Mouse (Mus musculus): ENCODE measurements around the gene Dlg2. TPM values are rescaled to one million over a fixed set of nuclear protein-coding genes. Genes with fewer than 3 reads are reported as not detected.

Dlg2 gene
- total RNA-seq, 2 experiments from 2014 or later, result 1.9 to 3.1 TPM

DNA sequence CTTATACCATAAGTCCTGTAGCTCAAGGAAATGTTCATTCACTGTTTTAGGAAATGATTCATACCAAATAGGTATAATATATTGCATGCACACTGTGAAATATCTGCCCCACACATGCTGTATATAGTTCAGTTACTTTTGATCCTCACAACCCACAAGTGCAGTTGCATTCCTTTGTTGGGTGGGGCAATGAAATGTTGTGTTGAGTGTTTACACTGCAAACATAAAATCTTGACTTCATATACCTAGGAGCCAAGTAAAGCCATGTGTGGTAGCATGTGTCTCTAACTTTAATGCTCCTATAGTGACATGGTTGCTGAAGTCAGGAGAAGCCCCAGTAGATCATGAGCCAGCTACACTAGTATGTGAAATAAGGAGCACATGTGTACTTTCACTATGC, 1372.9 kb downstream of the Dlg2 start:
- intact Hi-C loops (cut with DNase I), result no loop called here
- DNase-seq, result no peak

DNA sequence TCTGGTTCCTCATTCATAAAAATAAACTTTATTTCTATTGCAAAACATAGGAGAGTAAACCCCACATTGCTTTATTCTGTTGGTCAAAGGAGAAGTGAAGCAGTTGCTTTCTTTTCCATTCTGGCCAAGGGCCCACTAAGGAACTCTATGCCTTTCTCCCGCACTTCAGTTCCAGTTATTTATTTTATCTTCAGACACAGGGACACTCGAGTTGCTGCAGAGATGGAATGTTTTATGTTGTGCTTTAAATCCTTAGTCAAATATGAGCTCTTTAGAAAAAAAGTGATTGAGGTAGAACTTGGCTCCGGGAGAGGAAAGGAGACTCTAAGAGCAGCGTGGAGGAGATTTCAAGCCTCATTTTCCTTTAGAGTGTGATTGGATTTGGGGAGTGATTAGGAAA, 1377.2 kb downstream of the Dlg2 start:
- DNase-seq, result no peak
- intact Hi-C loops (cut with DNase I), result no loop called here

DNA sequence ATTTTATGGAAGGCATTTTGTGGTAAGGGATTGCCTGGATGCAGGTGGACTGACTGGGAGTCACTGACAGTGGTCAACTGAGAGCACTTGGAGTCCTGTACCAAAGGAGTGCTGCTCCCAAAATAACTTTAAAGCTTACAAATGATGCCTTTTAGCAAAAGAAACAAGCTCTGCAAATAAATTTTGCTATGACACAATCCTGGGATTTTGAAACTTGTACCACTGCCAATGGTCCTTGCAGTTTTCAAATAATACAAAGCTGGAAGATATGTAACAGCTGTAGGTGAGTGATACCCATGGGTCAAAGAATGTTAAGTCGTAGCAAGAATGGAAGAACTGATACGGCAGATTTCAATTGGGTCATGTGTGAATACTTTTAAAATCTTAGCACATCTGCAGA, 1380.5 kb downstream of the Dlg2 start:
- intact Hi-C loops (cut with DNase I), result no loop called here
- DNase-seq, result no peak

DNA sequence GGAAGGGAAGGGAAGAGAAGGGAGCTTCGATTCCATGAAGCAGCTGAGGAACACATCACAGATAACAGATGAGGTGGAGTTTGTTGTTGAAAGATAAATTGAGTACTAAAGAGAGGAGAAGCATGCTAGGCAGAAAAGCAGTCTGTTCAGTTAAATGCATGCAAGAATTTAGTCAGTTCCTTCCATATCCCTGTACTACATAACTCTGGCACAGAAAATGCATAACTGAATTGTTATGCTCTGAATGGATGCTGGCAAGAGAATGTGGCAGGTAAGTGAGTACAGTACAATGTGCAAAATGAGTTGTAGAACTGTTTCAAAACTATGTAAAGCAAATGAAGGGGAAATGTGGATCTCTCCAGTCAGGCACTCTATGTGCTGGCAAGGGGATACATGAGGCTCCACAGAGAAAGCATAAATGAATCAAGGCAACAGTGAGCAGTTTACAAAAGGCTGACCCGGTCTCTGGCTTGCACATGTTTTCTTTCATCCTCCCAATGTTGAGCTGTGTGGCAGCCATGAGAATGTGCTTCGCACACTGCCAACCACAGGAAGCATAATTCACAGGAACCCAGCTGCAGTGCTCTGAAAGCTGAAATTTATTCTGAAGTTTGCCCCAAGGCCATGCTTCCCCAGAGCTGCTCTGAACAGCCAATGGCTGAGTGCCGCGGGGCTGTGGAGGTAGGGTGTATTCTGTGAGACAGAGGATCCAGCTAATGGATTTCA, 1386.5 kb downstream of the Dlg2 start:
- intact Hi-C loops (cut with DNase I), result no loop called here
- no peak for DNase-seq

DNA sequence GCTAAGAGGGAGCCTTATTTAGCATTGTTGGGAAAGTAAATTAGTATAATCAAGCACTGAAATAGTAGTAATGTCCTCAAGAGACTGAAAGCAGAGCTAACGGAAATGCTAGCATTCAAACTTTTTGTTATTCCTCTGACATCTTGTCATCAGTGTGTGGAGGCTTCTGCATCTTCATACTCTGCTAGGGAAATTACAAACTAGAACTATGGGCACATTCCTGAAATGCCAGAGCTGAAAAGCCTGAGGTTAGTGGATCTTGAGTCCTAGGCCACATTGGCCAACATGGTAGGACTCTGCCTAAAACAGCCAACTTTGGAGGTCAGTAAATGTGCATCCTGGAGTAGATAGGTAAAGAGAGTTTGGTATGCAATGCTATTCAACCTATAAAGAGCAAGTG, 1392.4 kb downstream of the Dlg2 start:
- intact Hi-C loops (cut with DNase I), result no loop called here
- no peak for DNase-seq

DNA sequence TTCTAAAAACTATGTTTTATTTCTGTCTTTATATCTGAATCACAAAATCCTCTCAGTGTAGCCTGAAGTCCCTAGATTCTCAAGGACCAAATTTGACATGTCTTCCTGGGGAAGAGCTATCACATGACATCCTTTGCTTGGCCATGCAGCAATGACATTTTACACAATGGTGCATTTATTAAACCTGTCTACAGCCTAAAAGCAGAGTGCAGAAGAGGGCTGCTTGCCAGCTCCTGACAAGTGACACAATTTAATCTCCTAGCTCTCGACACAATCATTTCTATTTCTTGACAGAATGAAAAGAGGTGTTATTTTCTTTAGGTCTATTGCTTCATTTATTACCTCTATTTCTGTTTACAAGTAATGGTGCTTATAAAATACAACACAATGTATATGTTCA, 1400.4 kb downstream of the Dlg2 start:
- no peak for DNase-seq
- intact Hi-C loops (cut with DNase I), result no loop called here

DNA sequence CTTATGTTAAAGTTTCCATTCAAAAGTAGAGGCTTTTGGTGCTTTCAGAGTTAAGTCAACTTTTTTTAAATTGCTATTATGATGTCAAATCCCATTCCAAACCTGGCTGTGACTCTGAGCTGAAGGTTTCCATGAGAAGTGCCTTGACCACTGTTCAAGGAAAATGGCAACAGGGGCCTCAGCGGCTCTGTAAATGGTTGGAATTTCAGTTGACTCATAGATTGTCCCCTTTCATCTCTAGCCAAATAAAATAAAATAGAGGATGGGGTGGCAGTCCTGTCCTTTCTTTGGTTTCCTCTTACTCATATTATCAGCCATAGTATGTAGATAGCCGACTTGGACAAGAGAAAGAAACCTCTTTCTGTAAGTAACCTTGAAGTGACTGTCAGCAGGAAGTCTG, 1401.3 kb downstream of the Dlg2 start:
- intact Hi-C loops (cut with DNase I), result no loop called here
- DNase-seq, result no peak

DNA sequence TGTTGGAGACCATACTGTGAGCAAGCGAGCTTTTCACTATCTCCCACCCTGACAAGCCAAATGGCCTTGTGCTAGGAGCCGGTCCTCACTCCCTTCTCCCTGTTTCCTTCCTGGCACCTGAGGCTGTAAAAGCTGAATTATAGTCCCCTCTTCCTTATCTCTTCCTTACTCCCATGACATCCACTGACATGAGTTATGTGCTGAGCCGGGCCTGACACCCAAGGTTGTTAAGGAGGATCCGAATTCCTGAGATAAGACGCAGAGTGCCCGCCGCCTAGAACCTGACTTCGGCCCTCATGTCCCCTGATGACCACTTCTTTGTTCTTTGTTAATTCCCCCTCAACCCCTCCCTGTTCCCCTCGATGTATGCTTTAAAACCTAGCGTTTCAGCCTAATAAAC, 1409.9 kb downstream of the Dlg2 start:
- DNase-seq, result no peak
- intact Hi-C loops (cut with DNase I), result no loop called here

DNA sequence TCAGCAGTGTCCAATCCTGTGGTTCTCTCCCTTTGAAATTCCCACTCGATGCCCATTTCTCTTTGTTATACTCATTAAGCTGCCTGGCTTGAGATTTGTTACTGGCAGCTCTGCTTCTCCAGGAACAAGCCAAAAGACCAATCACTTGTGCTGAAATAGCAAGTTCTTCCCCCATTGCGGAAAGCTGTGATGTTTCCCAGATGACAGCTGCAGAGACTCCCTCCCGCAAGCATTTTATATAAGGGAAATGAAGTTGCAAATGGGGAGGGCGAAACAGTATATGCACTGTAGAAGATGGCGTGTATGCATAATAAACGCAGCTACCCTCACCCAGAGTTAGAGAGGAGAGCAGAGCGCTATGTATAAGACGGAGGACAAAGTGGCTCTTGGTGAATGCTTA, 1417.5 kb downstream of the Dlg2 start:
- intact Hi-C loops (cut with DNase I), result no loop called here
- DNase-seq, result no peak

DNA sequence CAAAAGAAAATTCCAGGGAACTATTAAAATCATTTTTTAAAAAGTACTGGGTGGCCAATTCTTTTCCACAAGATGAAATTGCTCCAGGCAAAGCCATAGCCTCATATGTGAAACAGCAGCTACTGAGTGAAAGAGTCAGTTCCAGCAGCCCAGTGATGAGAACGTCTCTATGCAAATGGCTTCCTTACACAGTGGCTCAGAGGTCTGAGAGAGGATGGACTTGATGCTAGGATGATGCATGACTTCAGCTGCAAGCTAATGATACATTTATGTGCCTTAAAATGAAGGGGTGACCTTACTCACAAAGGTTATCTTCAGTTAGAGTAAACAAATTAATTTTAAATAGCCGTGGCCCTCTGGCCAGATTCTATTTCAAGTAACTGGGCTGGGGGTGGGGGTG, 1420.5 kb downstream of the Dlg2 start:
- intact Hi-C loops (cut with DNase I), result no loop called here
- no peak for DNase-seq

DNA sequence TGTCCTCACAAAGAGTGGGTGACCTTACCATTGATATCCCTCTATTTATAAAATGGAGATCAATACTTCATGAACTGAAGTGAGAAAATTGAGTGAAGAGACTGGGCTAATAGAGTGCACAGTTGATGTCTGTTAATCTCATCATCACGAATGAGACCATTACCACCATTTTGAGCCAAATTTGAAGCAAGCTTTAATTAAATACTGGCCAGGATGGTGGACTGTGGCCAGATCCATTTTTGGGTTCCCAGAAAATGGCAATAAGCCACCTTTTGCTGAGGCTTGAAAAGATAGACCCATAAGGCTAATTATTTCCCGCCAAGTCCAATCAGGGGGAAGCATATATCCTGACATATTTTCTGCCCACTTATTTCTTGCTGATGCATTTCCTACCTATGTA, 1421.0 kb downstream of the Dlg2 start:
- no peak for DNase-seq
- intact Hi-C loops (cut with DNase I), result no loop called here

DNA sequence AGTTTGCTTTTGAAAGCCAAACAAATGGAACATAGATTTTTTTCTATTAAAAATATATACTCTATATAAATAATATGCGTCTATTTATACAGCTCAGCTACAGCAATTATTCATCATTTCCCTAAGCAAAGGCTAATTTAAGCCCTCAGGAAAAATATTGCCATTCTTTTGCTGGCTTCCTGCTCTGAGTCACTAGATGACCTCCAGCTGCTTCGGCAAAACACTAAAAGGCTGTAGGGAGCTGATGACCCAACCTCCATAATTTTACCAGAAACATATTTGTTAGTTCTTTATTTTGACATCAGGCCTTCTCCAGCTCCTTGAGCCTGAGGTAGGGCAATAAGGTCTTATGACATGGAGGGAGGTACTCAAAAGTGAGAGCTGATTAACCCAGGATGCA, 1426.0 kb downstream of the Dlg2 start:
- intact Hi-C loops (cut with DNase I), result no loop called here

DNA sequence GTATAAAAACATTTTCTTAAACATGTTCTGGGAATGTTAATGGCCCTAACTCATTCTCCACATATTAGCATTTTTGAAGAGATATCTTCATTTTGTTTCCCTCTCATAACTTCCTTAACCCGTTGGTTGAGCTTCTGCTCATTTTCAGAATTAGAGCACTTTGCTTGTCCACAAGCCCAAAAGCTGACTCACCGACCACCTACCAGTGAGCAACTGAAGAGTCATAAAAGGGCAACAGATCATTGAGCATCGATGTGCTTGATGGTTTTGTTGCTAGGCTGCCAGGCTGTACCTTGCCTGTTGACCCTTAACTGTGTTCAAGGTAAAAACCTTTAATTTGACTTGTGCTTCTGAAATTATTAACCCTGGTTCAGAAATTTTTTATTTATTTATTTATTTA, 1440.3 kb downstream of the Dlg2 start:
- no peak for DNase-seq
- intact Hi-C loops (cut with DNase I), result no loop called here

More for the DNA sequence above, 1426.0 kb downstream of the Dlg2 start:
- DNase-seq, result no peak

DNA sequence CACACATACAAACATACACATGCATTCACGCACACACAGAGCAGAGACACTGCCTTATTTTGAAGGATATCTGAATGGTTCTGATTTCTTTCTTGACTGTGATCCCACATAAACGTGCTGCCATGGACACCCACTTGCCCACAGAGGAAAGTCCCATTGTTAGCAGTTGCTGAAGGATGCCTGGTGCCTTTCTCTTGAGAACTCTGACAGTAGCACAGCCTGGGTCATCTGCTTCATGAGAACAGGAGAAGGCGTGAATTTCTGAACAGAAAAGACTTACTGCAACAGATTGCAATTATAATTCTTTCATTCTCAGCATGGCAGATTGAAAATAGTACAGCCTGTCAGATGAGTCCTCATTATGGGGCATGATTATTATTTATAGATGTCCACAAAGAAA, 1442.6 kb downstream of the Dlg2 start:
- intact Hi-C loops (cut with DNase I), result no loop called here
- no peak for DNase-seq

DNA sequence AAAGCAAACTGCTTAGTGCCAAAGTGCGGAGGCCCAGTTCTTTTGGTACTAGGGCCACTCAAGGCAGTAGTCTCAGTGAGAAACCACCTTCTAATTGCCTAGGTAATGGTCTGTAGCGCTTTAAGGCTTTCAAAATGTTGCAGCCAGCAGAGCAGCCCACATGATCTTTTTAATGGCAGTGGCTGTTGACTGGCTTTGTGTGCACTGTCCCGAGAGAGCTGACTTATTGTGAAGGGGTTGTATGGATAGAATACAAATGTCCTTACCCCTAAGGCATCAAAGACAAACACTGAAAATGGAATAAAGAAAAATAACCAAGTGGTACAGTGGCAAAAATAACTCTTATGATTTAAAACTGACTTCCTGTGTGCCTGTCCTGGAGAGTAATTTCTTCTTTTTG, 1443.3 kb downstream of the Dlg2 start:
- intact Hi-C loops (cut with DNase I), result no loop called here

DNA sequence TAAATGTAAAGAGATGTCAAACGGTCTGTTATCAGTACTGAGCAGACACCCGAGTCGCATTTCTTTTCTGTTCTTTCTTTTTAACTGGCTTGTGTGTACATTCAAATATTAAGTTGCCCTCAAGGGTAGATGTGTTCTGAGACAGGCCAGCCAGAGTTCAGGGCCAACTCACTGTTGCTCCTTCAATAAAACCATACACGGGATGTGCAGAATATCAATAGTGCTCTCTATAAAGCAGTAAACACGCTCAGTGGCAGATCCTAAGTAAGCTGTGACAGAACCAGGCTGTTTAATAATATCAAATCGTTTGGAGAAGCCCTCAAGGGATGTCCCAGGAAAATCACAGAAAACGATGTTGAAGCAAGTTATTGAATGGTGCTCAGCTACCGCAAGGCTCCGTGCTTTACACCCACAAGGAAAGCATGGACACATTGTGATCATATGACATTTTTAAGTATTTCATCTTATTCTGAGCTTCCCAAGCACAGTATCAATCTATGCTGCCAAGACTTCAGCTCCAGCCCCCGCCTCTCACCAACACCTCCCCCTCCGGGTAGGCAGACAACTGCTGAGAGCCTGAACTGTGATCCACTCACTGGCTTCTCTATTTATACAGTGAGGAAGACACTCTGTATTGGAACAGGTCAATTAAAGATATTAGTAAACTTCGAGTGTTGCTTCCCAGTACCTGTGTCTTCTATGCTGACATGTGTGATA, 1458.6 kb downstream of the Dlg2 start:
- DNase-seq, result no peak
- intact Hi-C loops (cut with DNase I), result no loop called here

More for the DNA sequence above, 1443.3 kb downstream of the Dlg2 start:
- no peak for DNase-seq

DNA sequence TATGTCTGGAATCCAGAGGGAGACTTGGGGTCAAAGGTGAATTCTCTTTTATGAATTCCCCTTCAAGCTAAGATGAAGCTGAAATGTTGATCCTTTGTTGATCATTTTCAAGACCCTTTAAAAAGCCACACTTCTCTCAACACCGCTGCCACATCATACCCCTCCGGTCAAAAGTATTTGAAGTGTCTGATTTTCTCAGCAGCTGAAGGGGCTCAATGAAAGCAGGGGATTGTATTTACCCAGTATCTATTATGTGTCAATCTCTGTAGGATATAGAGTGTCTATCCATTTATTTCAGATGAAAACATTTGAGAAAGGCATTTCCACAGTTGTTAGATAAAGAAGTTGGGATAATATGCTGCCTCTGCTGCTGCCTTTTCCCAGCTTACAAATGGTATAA, 1459.7 kb downstream of the Dlg2 start:
- intact Hi-C loops (cut with DNase I), result no loop called here

DNA sequence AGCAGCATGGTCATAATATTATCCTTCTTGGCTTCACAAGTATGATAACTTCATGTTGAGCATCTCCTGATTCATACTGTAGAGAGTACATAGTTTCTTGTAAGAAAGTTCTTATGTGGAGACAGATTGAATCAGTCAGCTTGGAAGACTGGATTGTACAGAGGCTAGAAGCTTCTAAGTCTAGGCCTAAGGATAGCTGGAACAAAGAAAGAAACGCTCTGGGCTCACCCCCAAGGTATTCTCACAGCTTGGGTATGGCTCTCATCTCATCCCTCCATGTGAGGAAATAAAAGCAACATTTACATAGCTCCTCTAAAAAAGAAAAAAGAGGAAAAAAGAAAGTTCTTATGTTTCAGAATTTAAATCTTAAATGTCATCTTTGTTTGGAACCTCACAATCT, 1466.8 kb downstream of the Dlg2 start:
- intact Hi-C loops (cut with DNase I), result no loop called here
- no peak for DNase-seq

More for the DNA sequence above, 1459.7 kb downstream of the Dlg2 start:
- no peak for DNase-seq

DNA sequence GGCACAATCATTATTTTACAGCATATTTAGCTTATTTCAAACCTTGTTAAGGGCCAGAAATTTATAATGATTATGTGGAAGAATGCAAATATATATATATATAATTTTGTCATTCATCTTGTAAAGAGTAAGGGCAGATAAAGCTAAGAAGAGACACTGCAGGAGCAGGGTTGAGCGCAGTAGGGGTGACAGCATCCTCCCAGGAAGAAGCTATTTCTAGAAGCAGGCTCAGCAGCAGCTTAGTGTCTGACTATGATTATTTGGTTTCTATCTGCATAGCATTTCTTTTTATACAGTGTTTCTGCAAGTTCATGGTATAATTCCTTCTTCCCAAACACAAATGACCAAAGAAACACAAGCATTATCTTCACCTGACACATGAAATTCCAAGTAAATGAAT, 1479.1 kb downstream of the Dlg2 start:
- DNase-seq, result no peak
- intact Hi-C loops (cut with DNase I), result no loop called here

DNA sequence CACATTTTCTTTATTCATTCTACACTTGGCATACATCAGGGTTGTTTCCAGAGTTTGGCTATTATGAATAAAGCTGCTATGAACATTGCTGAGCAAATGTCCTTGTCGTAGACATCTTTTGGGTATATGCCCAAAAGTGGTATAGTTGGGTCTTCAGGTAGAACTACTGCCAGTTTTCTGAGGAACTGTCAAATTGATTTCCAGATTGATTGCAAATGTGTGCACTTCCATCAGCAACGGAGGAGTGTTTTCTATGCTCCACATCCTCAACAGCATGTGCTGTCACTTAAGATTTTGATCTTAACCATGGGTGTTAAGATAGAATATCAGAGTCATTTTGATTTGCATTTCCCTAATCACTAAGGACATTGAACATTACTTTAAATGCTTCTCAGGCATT, 1486.5 kb downstream of the Dlg2 start:
- intact Hi-C loops (cut with DNase I), result no loop called here
- DNase-seq, result no peak

DNA sequence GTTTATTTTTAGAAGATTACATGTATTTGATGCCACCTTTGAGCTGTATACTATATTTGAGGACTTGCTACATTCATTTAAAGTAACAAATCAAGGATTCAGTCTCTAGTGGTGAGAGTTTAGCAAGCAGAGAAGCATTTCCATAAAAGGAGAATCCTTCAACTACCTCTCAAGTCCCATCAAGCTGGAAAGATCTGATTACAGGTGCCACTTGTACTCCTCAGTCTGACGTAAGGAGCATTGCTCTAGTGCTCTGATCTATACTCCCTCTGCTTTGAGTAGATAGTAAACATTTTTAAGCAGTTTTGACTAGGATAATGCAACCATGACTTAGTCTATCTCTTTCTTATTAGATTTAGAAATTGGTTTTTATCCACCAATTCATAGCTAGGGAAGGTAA, 1496.5 kb downstream of the Dlg2 start:
- intact Hi-C loops (cut with DNase I), result no loop called here
- DNase-seq, result no peak

DNA sequence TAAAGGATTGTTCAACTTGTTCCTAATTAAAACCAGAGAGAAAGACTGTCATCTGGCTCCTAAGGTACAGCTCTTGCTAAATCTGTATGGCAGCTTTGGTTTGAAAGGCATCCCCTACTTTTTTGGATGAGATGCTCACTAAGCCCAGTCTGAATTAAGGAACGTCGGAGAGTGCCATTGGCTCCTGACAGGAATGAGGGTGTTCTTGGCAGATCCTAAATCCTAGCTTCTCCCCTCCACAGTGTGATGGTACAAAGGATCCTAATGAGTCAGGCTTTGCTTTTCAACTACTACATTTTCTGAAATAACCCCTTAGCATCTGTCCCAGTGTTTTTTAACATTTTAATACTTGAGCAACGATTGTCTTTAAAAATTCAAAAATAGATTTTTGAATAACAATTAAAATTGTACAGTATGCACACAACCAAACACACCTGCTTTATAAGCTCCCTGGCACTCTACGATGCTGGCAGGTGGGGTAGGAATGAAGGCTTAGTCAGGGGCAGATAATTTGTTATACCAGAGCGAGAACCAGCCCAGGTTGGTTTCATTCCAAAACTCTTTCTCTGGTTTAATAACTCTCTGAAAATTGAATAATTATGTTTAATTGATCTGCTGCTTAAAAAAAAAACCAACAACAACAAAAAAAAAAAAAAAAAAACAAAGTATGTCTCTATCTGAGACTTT, 1527.4 kb downstream of the Dlg2 start:
- DNase-seq, result no peak
- intact Hi-C loops (cut with DNase I), result no loop called here
